In the genomic region with DNA sequence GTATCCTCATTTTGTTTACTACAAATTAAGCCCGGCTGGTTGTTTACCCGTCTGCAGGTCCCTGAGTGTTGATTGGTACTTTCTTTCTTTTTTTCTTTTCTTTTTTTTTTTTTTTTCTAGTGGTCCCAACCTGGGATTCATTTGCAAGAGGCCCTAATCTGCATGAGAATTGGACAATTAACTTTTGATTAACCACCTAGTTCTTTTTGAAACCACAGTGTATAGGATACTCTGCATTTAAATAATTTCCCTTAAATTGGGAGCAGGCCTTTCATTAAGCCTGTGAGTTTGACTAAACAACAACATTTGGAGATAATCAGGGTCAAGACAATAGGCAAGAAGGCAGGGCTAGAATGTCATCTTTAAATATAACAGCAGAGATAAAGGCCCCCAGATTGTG, we compare ENCODE assay signal across 19 mouse cellular contexts.
"Had no signal": no experiment of that assay in that cellular context is flagged by ENCODE, and none has a peak within 500 bp of the region (broad histone marks: within the 10 kb centered on the region; RNA-seq: fewer than 3 reads in every experiment).

No protein-coding gene starts in this region.

- H3K36me3 ChIP-seq: heart, embryonic 13.5 days; heart, embryonic 15.5 days; kidney, embryonic 15.5 days; limb, embryonic 13.5 days; limb, embryonic 15.5 days; liver, embryonic 12.5 days had no signal

- H3K27ac ChIP-seq: kidney, embryonic 15.5 days; kidney, postnatal 0 days; limb, embryonic 13.5 days; limb, embryonic 15.5 days; liver, embryonic 12.5 days; liver, embryonic 14.5 days had no signal

- H3K9me3 ChIP-seq: heart, embryonic 13.5 days; heart, embryonic 15.5 days; kidney, embryonic 15.5 days; limb, embryonic 13.5 days; limb, embryonic 15.5 days; liver, embryonic 12.5 days had no signal

- DNase-seq: gastrocnemius, postnatal 14 days; gastrocnemius, postnatal 36 days; heart, adult 11 months; heart, adult 2 months; heart, postnatal 36 days; layer of hippocampus, adult 9-11 months; layer of hippocampus, postnatal 36 days; left cerebral cortex, postnatal 4 days had no signal

- ATAC-seq: hindbrain, embryonic 16.5 days; intestine, embryonic 16.5 days; liver, embryonic 12.5 days had no signal

- H3K4me1 ChIP-seq: kidney, embryonic 15.5 days had no signal

- H3K9ac ChIP-seq: heart, embryonic 13.5 days; heart, embryonic 15.5 days; kidney, embryonic 15.5 days; limb, embryonic 13.5 days; limb, embryonic 15.5 days; liver, embryonic 12.5 days; liver, embryonic 14.5 days had no signal

- H3K27me3 ChIP-seq: heart, embryonic 13.5 days; heart, embryonic 15.5 days; kidney, embryonic 15.5 days; limb, embryonic 13.5 days; limb, embryonic 15.5 days had no signal

- H3K4me2 ChIP-seq: heart, embryonic 11.5 days; heart, embryonic 13.5 days; heart, embryonic 15.5 days; kidney, embryonic 15.5 days; limb, embryonic 13.5 days; limb, embryonic 15.5 days; liver, embryonic 12.5 days had no signal

- H3K4me3 ChIP-seq: heart, adult 2 months; heart, embryonic 13.5 days; heart, embryonic 15.5 days; kidney, embryonic 15.5 days; limb, embryonic 13.5 days; limb, embryonic 15.5 days; liver, embryonic 12.5 days had no signal
